Mouse (Mus musculus): ENCODE measurements around the gene Mlf1.

Mlf1 gene

GRCm38 (mm10) chr3:67429338-67429998, 55.6 kb downstream of the Mlf1 start:
- in situ Hi-C loops (cut with MboI, MseI) = loop anchor here in 1 of 2 experiments (5.0 to 25.0 kb wide), 4 partner anchors 57 to 1385 kb away; partner anchors contain the start of genes Mlf1, Rsrc1 and Shox2

GRCm38 (mm10) chr3:67429999-67430380, 56.1 kb downstream of the Mlf1 start, which contains the start of gene Gfm1:
Gene Gfm1, plus strand, starts transcription at chr3:67430096.
- in situ Hi-C loops (cut with MboI, MseI) = loop anchor here (5.0 to 25.0 kb wide), 5 partner anchors 58 to 1385 kb away; partner anchors contain the start of genes Mlf1 (in 2 of the 2), Rsrc1 (in 1 of the 2) and Shox2 (in 1 of the 2)

- in situ Hi-C loops (cut with MboI, MseI) = loop anchor here (5.0 to 25.0 kb wide), 3 partner anchors 62 to 447 kb away; partner anchors contain the start of genes Mlf1 (in 1 of the 2), Rsrc1 (in 1 of the 2) and Shox2 (in 1 of the 2)
Observed at GRCm38 (mm10) chr3:67434011-67434410, 60.1 kb downstream of the Mlf1 start.

- in situ Hi-C loops (cut with MboI, MseI) = loop anchor here in 1 of 2 experiments (25.0 kb wide), 1 partner anchor 460 kb away; the partner anchor contains the start of genes Rsrc1 and Shox2
Observed at GRCm38 (mm10) chr3:67447143-67447542, 73.2 kb downstream of the Mlf1 start.
